ENCODE assay signal across 9 mouse cellular contexts in genomic region chr7:121596401-121596800, GRCm38 (mm10).
DNase-seq lines count a peak whose midpoint lies in the region; ATAC-seq and TF ChIP-seq lines count a peak whose summit lies in the region.
"Had no signal": no experiment of that assay in that cellular context is flagged by ENCODE, and none has a peak within 500 bp of the region (broad histone marks: within the 10 kb centered on the region; RNA-seq: fewer than 3 reads in every experiment).

No protein-coding gene starts in this region.

- no peaks in the 10 kb centered on the region for H3K4me1 ChIP-seq in lung, postnatal 0 days (ENCODE audit: insufficient read depth, low read depth, low read length)
- H3K4me1 ChIP-seq in limb, embryonic 14.5 days (ENCODE audit: control insufficient read depth, insufficient read depth, low read length), result no peaks in the 10 kb centered on the region

- no peaks in the 10 kb centered on the region for H3K36me3 ChIP-seq in lung, postnatal 0 days (ENCODE audit: insufficient read depth, low read length)
- no peaks in the 10 kb centered on the region for H3K36me3 ChIP-seq in limb, embryonic 14.5 days (ENCODE audit: control insufficient read depth, insufficient read depth, low read length)

- no peak overlapping the region for H3K4me2 ChIP-seq in lung, postnatal 0 days (replicated peaks; ENCODE audit: low read depth, low read length)
- H3K4me2 ChIP-seq in limb, embryonic 14.5 days (replicated peaks; ENCODE audit: low read depth, low read length, severe bottlenecking), result no peak overlapping the region

- no peaks in the 10 kb centered on the region for H3K9me3 ChIP-seq in lung, postnatal 0 days (ENCODE audit: low read length)
- no peaks in the 10 kb centered on the region for H3K9me3 ChIP-seq in limb, embryonic 14.5 days (ENCODE audit: control insufficient read depth, low read length)

- DNase-seq in gastrocnemius, postnatal 14 days, result peak; percentile 19
- no peak for DNase-seq in gastrocnemius, adult 18-20 months (ENCODE audit: low spot score)
- DNase-seq in lung, postnatal 0 days (ENCODE audit: low spot score), result peak; percentile 30
- no peak for DNase-seq in lung, postnatal 25 days (ENCODE audit: low spot score)
- DNase-seq in ZHBTc4 (ENCODE audit: low read depth, low spot score), result peak; percentile 49
- peak; percentile 90 for DNase-seq in limb, embryonic 14.5 days (ENCODE audit: low spot score)
- DNase-seq in cerebellum, postnatal 4 days (ENCODE audit: low spot score in 2 of 2), result no peak

- no peak for ATAC-seq in lung, postnatal 0 days
- no peak for ATAC-seq in limb, embryonic 14.5 days (ENCODE audit: low FRiP score, low read depth)
- ATAC-seq in monocyte, adult 5-6 weeks (replicated peaks; ENCODE audit: insufficient number of reproducible peaks, low FRiP score, low TSS enrichment, poor library complexity, severe bottlenecking), result no peak
- ATAC-seq: inflammation-experienced regulatory T-cells, adult 6 months had no signal

- no peak overlapping the region for H3K4me3 ChIP-seq in lung, postnatal 0 days (ENCODE audit: low read depth, low read length)
- no peak overlapping the region for H3K4me3 ChIP-seq in limb, embryonic 14.5 days (replicated peaks; ENCODE audit: low read length)

- H3K27ac ChIP-seq in lung, postnatal 0 days (ENCODE audit: low read length), result no peak overlapping the region
- H3K27ac ChIP-seq in limb, embryonic 14.5 days (replicated peaks; ENCODE audit: low read depth, low read length), result no peak overlapping the region

- intact Hi-C loops in gastrocnemius, postnatal 14 days (cut with DNase I; ENCODE audit: low total_unique reads), result no loop called here

- TF ChIP-seq POLR2A in limb, embryonic 14.5 days (IDR thresholded peaks at IDR 0.05; ENCODE audit: borderline replicate concordance, extremely low read depth, insufficient read depth, insufficient read length), result no peak

- TF ChIP-seq CTCF in lung, postnatal 0 days (IDR thresholded peaks at IDR 0.05), result no peak

- no peak for TF ChIP-seq EP300 in lung, postnatal 0 days (IDR thresholded peaks at IDR 0.05)

- 63% methylated on average over 3 of the region's 3 CpGs for WGBS in lung, postnatal 0 days
- WGBS in limb, embryonic 14.5 days, result 56% methylated on average over 3 of the region's 3 CpGs

- H3K27me3 ChIP-seq in lung, postnatal 0 days (replicated peaks; ENCODE audit: insufficient read depth, low read length), result no peaks in the 10 kb centered on the region
- H3K27me3 ChIP-seq in limb, embryonic 14.5 days (ENCODE audit: control insufficient read depth, insufficient read depth, low read length), result no peaks in the 10 kb centered on the region

- H3K9ac ChIP-seq in lung, postnatal 0 days (replicated peaks; ENCODE audit: low read depth), result no peak overlapping the region
- H3K9ac ChIP-seq in limb, embryonic 14.5 days (ENCODE audit: low read depth, low read length, severe bottlenecking), result no peak overlapping the region

Comparison
In these comparisons a context has a peak if more than half of its experiments do, and no peak if none do; other contexts are left out.
1. DNase-seq: peak in gastrocnemius, postnatal 14 days (single experiment), lung, postnatal 0 days (single experiment), ZHBTc4 (single experiment) and limb, embryonic 14.5 days (single experiment); none in gastrocnemius, adult 18-20 months (single experiment), lung, postnatal 25 days (single experiment) and cerebellum, postnatal 4 days (0 of 2).